Mouse (Mus musculus) lung, adult 2 months (tissue): ENCODE results near the gene Zswim1.

Experiments used
- CTCF ChIP-seq: fragments of 200-500 bp; IDR thresholded peaks from 2 replicates; pipeline ENCODE4 v1.5.1; 2011; ENCODE audit warnings: mild to moderate bottlenecking, low read length, control low read depth; ENCODE audit not compliant: insufficient read depth
- POLR2A ChIP-seq: fragments of 200-500 bp; IDR thresholded peaks from 2 replicates; pipeline ENCODE4 v1.6.1; 2011; ENCODE audit warnings: low read depth, mild to moderate bottlenecking, control low read depth, low read length, borderline replicate concordance; ENCODE audit errors: extremely low read depth

GRCm38 (mm10) chr2:164856309-164857100 is 34.0 kb downstream of the Zswim1 start:
- TF ChIP-seq POLR2A = no peak
- no peak for TF ChIP-seq CTCF
